Mouse (Mus musculus): ENCODE measurements around the gene Mmd2. TPM values are rescaled to one million over a fixed set of nuclear protein-coding genes. Genes with fewer than 3 reads are reported as not detected.

Gene Mmd2
- polyA plus RNA-seq, 1 experiment from 2014 or later: 6.6 TPM

DNA sequence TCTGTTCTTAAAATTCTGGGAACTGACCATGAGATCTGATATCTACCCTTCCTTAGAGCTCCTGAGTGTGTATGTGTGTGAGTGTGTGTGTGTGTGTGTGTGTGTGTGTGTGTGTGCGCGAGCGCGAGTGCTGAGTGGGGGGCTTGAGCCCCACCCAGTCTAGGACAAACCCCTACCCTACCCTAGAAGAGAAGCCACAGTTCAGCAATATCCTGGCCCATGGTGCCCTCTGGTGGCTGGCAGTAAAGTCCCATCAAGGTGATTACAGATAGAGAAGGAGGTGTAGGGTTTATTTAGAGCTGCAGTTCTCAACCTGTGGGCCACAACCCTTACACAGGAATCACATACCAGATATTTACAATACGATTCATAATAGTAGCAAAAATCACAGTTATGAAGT, 11.3 kb upstream of the Mmd2 start:
- no peak overlapping the region for H3K4me2 ChIP-seq (ENCODE audit: low read depth, low read length, severe bottlenecking)
- H3K27ac ChIP-seq (ENCODE audit: low read depth, low read length): no peak overlapping the region
- H3K36me3 ChIP-seq (ENCODE audit: control insufficient read depth, insufficient read depth, low read length): no peaks in the 10 kb centered on the region
- WGBS: 24% methylated on average over 5 of the region's 5 CpGs
- ATAC-seq (replicated peaks; ENCODE audit: low FRiP score) (peak; percentile 74; the same call in 1 of the 2 replicates), DNase-seq (ENCODE audit: low spot score) (peak; percentile 75)
- H3K9ac ChIP-seq (ENCODE audit: low read length): no peak overlapping the region
- H3K4me1 ChIP-seq (replicated peaks; ENCODE audit: control insufficient read depth, insufficient read depth, low read length): no peaks in the 10 kb centered on the region
- H3K4me3 ChIP-seq (ENCODE audit: low read depth, low read length): no peak overlapping the region
- no peaks in the 10 kb centered on the region for H3K27me3 ChIP-seq (ENCODE audit: control insufficient read depth, insufficient read depth, low read length)
- H3K9me3 ChIP-seq (ENCODE audit: control insufficient read depth, low read length): no peaks in the 10 kb centered on the region

DNA sequence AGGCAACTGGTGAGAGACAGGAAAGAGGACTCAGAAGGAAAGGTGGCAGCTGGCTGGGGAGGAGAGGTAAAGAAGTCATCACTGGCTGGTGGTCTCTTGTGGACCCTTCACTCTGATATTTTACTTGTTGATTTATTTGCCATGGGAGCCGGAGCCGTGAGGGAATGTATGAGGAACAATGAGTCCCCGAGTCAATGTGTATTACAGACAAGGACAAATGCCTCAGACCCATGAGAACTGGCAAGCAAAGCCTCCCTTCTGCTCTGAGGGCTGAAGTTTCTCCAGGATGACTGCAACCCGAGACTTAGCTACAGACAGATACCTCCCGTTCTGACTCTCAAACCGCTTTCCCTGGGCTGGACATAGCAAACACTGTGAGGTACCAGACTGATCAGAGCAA, 7.7 kb upstream of the Mmd2 start:
- Histone ChIP-seq H3K4me1 (replicated peaks; ENCODE audit: control insufficient read depth, insufficient read depth, low read length) (no peaks in the 10 kb centered on the region), H3K4me2 (ENCODE audit: low read depth, low read length, severe bottlenecking) (no peak overlapping the region), H3K9ac (ENCODE audit: low read length) (no peak overlapping the region), H3K36me3 (ENCODE audit: control insufficient read depth, insufficient read depth, low read length) (no peaks in the 10 kb centered on the region), H3K9me3 (ENCODE audit: control insufficient read depth, low read length) (no peaks in the 10 kb centered on the region), H3K27ac (ENCODE audit: low read depth, low read length) (no peak overlapping the region), H3K4me3 (ENCODE audit: low read depth, low read length) (no peak overlapping the region), H3K27me3 (ENCODE audit: control insufficient read depth, insufficient read depth, low read length) (no peaks in the 10 kb centered on the region)
- DNase-seq (ENCODE audit: low spot score): no peak
- ATAC-seq (replicated peaks; ENCODE audit: low FRiP score): no peak
- 82% methylated on average over 6 of the region's 6 CpGs for WGBS

DNA sequence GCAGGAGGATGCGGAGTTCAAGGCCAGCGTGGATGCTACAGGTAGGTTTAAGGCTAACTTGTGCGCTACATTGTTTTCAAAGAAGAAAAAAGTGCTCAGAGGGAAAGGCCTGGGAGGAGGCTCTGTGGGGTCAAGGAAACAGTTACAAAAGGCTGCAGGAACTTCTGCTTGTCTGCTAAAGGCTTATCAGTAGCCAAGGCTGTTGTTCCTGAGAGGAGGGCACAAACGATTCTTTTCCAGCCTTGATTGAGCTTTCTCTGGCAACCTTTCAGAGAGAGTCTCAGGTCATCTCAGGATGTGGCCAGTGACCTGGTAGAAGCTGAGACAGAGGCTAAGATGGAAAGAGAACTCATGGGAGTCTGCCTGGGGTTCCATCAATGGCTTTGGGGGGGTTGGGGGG, 7.0 kb upstream of the Mmd2 start:
- Histone ChIP-seq H3K4me2 (ENCODE audit: low read depth, low read length, severe bottlenecking) (no peak overlapping the region), H3K9ac (ENCODE audit: low read length) (no peak overlapping the region), H3K27ac (ENCODE audit: low read depth, low read length) (no peak overlapping the region), H3K27me3 (ENCODE audit: control insufficient read depth, insufficient read depth, low read length) (no peaks in the 10 kb centered on the region), H3K36me3 (ENCODE audit: control insufficient read depth, insufficient read depth, low read length) (no peaks in the 10 kb centered on the region), H3K4me3 (ENCODE audit: low read depth, low read length) (no peak overlapping the region), H3K4me1 (replicated peaks; ENCODE audit: control insufficient read depth, insufficient read depth, low read length) (no peaks in the 10 kb centered on the region), H3K9me3 (ENCODE audit: control insufficient read depth, low read length) (no peaks in the 10 kb centered on the region)
- ATAC-seq (replicated peaks; ENCODE audit: low FRiP score) (no peak), DNase-seq (ENCODE audit: low spot score) (no peak)
- WGBS: 91% methylated on average over 4 of the region's 4 CpGs

DNA sequence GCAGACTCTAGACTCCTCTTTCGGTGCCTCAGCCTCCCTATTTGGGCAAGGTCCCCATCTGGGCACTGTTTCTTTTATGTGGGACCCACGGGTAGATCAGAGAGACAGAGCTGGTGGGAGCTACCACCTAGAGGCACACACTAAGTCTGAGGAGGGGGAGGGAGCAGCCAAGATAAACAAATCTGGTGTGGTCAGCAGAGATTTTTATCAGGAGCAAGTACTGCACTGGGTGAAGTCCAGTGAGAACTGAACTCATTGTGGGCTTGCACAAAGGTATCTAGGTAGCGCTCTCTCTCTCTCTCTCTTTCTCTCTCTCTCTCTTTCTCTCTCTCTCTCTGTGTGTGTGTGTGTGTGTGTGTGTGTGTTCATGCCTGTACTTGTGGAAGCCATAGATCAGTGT, 5.9 kb upstream of the Mmd2 start:
- no peaks in the 10 kb centered on the region for H3K27me3 ChIP-seq (ENCODE audit: control insufficient read depth, insufficient read depth, low read length)

DNA sequence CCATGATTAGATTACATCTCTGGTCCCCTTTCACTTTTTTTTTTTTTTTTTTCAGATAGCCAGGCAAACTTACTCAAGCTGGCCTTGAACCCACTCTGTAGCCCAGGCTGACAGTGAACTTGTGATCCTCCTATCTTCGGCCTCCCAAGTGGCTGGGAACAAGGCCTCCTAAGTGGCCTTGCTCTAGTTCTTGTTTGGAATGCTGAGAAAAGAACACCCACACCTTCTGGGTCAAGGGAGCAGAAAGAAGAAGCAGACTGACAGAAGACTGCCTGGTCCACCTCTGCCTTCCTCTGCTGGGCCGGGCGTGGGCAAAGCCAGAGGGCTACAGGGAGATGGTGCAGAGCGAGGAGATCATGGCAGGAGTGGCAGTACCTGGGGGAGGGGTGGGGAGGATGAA, 1.8 kb upstream of the Mmd2 start:
- 86% methylated on average over 4 of the region's 4 CpGs for WGBS
- Histone ChIP-seq H3K36me3 (ENCODE audit: control insufficient read depth, insufficient read depth, low read length) (no peaks in the 10 kb centered on the region), H3K4me2 (ENCODE audit: low read depth, low read length, severe bottlenecking) (no peak overlapping the region), H3K9me3 (ENCODE audit: control insufficient read depth, low read length) (no peaks in the 10 kb centered on the region), H3K27ac (ENCODE audit: low read depth, low read length) (no peak overlapping the region), H3K9ac (ENCODE audit: low read length) (no peak overlapping the region), H3K27me3 (ENCODE audit: control insufficient read depth, insufficient read depth, low read length) (peaks cover 6% of the 10 kb centered on the region), H3K4me1 (replicated peaks; ENCODE audit: control insufficient read depth, insufficient read depth, low read length) (peaks cover 5% of the 10 kb centered on the region; the same call in 1 of the 2 replicates), H3K4me3 (ENCODE audit: low read depth, low read length) (no peak overlapping the region)
- ATAC-seq (replicated peaks; ENCODE audit: low FRiP score): no peak
- DNase-seq (ENCODE audit: low spot score): no peak

More for the DNA sequence above, 5.9 kb upstream of the Mmd2 start:
- ATAC-seq (replicated peaks; ENCODE audit: low FRiP score) (no peak), DNase-seq (ENCODE audit: low spot score) (no peak)
- H3K9ac ChIP-seq (ENCODE audit: low read length): no peak overlapping the region
- H3K27ac ChIP-seq (ENCODE audit: low read depth, low read length): no peak overlapping the region
- no peak overlapping the region for H3K4me2 ChIP-seq (ENCODE audit: low read depth, low read length, severe bottlenecking)
- 74% methylated on average over 3 of the region's 3 CpGs for WGBS
- H3K9me3 ChIP-seq (ENCODE audit: control insufficient read depth, low read length): no peaks in the 10 kb centered on the region
- H3K36me3 ChIP-seq (ENCODE audit: control insufficient read depth, insufficient read depth, low read length): no peaks in the 10 kb centered on the region
- no peak overlapping the region for H3K4me3 ChIP-seq (ENCODE audit: low read depth, low read length)
- no peaks in the 10 kb centered on the region for H3K4me1 ChIP-seq (replicated peaks; ENCODE audit: control insufficient read depth, insufficient read depth, low read length)

DNA sequence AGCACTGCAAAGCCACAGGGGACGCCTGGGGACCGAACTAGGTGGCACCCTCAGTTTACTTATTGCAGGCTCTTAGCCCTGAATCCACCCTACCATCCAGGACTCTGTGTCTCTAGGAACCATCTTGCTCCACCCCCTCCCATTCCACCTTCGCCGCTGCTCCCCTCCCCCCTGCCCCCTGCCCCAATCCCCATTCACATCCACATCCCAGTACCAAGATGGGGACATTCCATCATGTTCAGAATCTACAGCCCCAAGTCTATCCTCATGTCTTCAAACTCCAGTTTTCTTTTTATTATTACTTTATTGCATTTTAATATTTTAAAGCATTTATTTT, 357 bp upstream of the Mmd2 start:
- no peaks in the 10 kb centered on the region for H3K9me3 ChIP-seq (ENCODE audit: control insufficient read depth, low read length)
- peak; percentile 53; the same call in 1 of the 2 replicates for ATAC-seq (replicated peaks; ENCODE audit: low FRiP score)
- no peak for DNase-seq (ENCODE audit: low spot score)
- H3K27ac ChIP-seq (ENCODE audit: low read depth, low read length): no peak overlapping the region
- peaks cover 5% of the 10 kb centered on the region; the same call in 1 of the 2 replicates for H3K4me1 ChIP-seq (replicated peaks; ENCODE audit: control insufficient read depth, insufficient read depth, low read length)
- peak overlapping the region; percentile 60; the same call in 1 of the 2 replicates for H3K9ac ChIP-seq (ENCODE audit: low read length)
- H3K4me2 ChIP-seq (ENCODE audit: low read depth, low read length, severe bottlenecking): peak overlapping the region; percentile 76
- H3K27me3 ChIP-seq (ENCODE audit: control insufficient read depth, insufficient read depth, low read length): peaks cover 6% of the 10 kb centered on the region
- 7% methylated on average over 4 of the region's 4 CpGs for WGBS
- H3K4me3 ChIP-seq (ENCODE audit: low read depth, low read length): peak overlapping the region; percentile 38
- no peaks in the 10 kb centered on the region for H3K36me3 ChIP-seq (ENCODE audit: control insufficient read depth, insufficient read depth, low read length)

DNA sequence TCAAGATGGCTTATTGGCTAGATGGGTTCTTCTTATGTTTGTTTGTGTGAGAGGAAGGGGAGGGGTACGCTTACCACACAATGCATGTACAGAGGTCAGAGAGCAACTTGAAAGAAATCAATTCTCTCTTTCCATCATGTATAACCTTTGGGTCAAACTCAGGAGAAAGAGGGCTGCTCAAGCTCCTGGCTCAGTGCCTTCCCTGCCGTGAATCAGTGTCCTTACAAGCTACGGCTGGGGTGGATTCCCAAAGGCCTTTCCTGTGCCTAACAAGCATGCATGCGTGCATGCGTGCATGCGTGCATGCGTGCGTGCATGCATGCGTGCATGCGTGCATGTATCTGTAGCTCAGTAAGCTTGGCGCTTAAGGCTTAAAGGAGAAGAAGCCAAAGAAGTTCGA, 3.3 kb downstream of the Mmd2 start:
- no peak for DNase-seq (ENCODE audit: low spot score)
- Histone ChIP-seq H3K4me1 (replicated peaks; ENCODE audit: control insufficient read depth, insufficient read depth, low read length) (peaks cover 5% of the 10 kb centered on the region; the same call in 1 of the 2 replicates), H3K4me2 (ENCODE audit: low read depth, low read length, severe bottlenecking) (no peak overlapping the region)

DNA sequence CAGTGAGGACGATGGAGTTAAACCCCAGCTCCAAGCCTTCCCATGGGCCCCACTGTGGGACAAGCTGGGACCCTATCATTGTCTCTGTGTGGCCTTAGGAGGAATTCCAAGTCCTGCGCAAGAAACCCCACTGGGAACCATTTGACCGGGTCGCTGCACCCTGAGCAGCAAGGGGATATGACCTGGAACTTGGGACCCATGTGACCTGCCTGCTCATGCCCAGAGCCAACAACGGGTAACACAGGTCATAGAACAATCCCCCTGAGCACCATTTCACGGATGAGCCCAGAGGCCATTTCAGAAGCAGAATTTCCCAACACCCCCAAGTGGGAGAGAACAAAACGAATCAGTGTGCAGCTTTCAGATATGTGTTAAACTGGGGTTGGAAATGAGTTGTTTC, 4.2 kb downstream of the Mmd2 start:
- H3K27me3 ChIP-seq (ENCODE audit: control insufficient read depth, insufficient read depth, low read length): peaks cover 6% of the 10 kb centered on the region
- H3K36me3 ChIP-seq (ENCODE audit: control insufficient read depth, insufficient read depth, low read length): no peaks in the 10 kb centered on the region
- ATAC-seq (replicated peaks; ENCODE audit: low FRiP score): no peak
- H3K4me3 ChIP-seq (ENCODE audit: low read depth, low read length): no peak overlapping the region
- H3K9ac ChIP-seq (ENCODE audit: low read length): no peak overlapping the region
- 78% methylated on average over 7 of the region's 7 CpGs for WGBS
- no peak overlapping the region for H3K4me2 ChIP-seq (ENCODE audit: low read depth, low read length, severe bottlenecking)
- H3K9me3 ChIP-seq (ENCODE audit: control insufficient read depth, low read length): no peaks in the 10 kb centered on the region
- H3K27ac ChIP-seq (ENCODE audit: low read depth, low read length): no peak overlapping the region
- no peak for DNase-seq (ENCODE audit: low spot score)
- H3K4me1 ChIP-seq (replicated peaks; ENCODE audit: control insufficient read depth, insufficient read depth, low read length): peaks cover 5% of the 10 kb centered on the region; the same call in 1 of the 2 replicates

More for the DNA sequence above, 3.3 kb downstream of the Mmd2 start:
- no peak for ATAC-seq (replicated peaks; ENCODE audit: low FRiP score)
- no peaks in the 10 kb centered on the region for H3K36me3 ChIP-seq (ENCODE audit: control insufficient read depth, insufficient read depth, low read length)
- 88% methylated on average over 12 of the region's 12 CpGs for WGBS
- H3K9me3 ChIP-seq (ENCODE audit: control insufficient read depth, low read length): no peaks in the 10 kb centered on the region
- H3K27me3 ChIP-seq (ENCODE audit: control insufficient read depth, insufficient read depth, low read length): peaks cover 6% of the 10 kb centered on the region
- no peak overlapping the region for H3K27ac ChIP-seq (ENCODE audit: low read depth, low read length)
- H3K9ac ChIP-seq (ENCODE audit: low read length): no peak overlapping the region
- H3K4me3 ChIP-seq (ENCODE audit: low read depth, low read length): no peak overlapping the region

DNA sequence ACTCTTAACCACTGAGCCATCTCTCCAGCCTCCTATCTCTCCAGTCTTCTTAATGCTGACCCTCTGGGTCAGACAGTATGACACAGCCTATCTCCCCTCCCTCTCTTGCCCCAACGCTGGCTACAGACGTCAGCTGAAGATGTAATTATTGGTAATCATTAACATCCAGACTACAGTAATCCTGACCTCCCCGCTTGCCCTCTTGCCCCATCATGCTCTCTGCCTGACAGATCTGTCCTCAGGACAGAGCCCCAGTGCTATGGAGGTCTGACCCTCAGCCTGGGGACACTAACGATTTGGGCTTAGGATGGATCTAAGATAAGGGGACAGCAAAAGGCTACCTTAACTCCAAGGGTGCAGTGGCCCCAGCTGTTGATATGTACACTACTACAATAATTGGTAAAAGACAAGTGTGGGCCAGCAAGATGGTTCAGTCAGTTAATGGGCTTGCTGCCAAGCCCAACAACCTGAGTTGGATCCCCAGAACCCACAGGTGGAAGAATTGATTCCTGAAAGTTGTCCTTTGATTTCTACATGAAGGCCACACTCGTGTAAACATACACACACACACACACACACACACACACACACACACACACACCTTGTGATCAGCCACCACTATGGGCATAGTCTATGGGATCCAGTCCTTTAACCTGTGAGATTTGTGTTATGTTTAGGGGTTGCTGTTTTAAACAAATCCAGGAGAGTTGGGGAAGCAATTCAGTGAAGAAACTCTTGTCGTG, 10.8 kb downstream of the Mmd2 start:
- Histone ChIP-seq H3K27ac (ENCODE audit: low read depth, low read length) (no peak overlapping the region), H3K4me2 (ENCODE audit: low read depth, low read length, severe bottlenecking) (no peak overlapping the region), H3K9me3 (ENCODE audit: control insufficient read depth, low read length) (no peaks in the 10 kb centered on the region), H3K27me3 (ENCODE audit: control insufficient read depth, insufficient read depth, low read length) (no peaks in the 10 kb centered on the region), H3K9ac (ENCODE audit: low read length) (no peak overlapping the region), H3K4me1 (replicated peaks; ENCODE audit: control insufficient read depth, insufficient read depth, low read length) (no peaks in the 10 kb centered on the region), H3K4me3 (ENCODE audit: low read depth, low read length) (no peak overlapping the region), H3K36me3 (ENCODE audit: control insufficient read depth, insufficient read depth, low read length) (no peaks in the 10 kb centered on the region)
- 81% methylated on average over 6 of the region's 6 CpGs for WGBS
- ATAC-seq (replicated peaks; ENCODE audit: low FRiP score): no peak
- DNase-seq (ENCODE audit: low spot score): no peak
